8 mouse cellular contexts compared by ENCODE assay signal in the genomic region with DNA sequence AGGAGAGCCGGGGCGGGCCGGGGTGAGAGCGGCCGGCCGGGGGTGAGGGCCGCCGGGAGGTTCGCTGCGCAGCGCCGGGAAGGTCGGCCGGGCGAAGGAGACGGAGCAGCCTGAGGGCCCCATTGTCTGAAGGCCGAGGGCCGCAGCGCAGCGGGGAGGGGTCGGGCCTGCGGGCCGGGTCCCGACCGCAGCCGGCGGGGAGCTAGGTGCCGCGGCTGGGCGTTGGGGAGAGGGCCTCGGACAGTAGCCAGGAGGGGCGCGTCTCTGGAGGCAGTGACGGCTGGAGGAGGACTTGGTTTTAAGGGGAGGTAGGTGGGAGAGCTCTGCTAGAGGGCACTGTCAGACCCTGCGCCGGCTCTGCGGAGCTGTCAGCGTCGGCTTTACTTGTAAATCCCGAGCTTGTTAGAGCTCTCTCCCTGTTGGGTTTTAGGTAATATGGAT. TPM values are rescaled to one million over a fixed set of nuclear protein-coding genes. Genes with fewer than 3 reads are reported as not detected.
DNase-seq lines count a peak whose midpoint lies in the region; ATAC-seq and TF ChIP-seq lines count a peak whose summit lies in the region.

No protein-coding gene starts in this region.

- H3K9me3 ChIP-seq in forebrain, embryonic 16.5 days (ENCODE audit: control insufficient read depth, low read length): no peaks in the 10 kb centered on the region
- no peaks in the 10 kb centered on the region for H3K9me3 ChIP-seq in midbrain, embryonic 14.5 days (ENCODE audit: control insufficient read depth, low read length)

- H3K27me3 ChIP-seq in forebrain, embryonic 16.5 days (replicated peaks; ENCODE audit: control insufficient read depth, insufficient read depth, low read length): no peaks in the 10 kb centered on the region
- no peaks in the 10 kb centered on the region for H3K27me3 ChIP-seq in midbrain, embryonic 14.5 days (ENCODE audit: control insufficient read depth, insufficient read depth, low read length)

- no peak for TF ChIP-seq POLR2A in brain, embryonic 14.5 days (IDR thresholded peaks at IDR 0.05; ENCODE audit: borderline replicate concordance, extremely low read depth, insufficient read depth, insufficient read length, poor library complexity, severe bottlenecking)

- peaks cover 33% of the 10 kb centered on the region for H3K4me1 ChIP-seq in forebrain, embryonic 16.5 days (replicated peaks; ENCODE audit: control insufficient read depth, insufficient read depth, low read length)
- H3K4me1 ChIP-seq in midbrain, embryonic 14.5 days (ENCODE audit: control insufficient read depth, insufficient read depth, low read length): peaks cover 23% of the 10 kb centered on the region

- peak overlapping the region; percentile 96 for H3K27ac ChIP-seq in forebrain, embryonic 16.5 days (ENCODE audit: low read length)
- peak overlapping the region; percentile 96 for H3K27ac ChIP-seq in midbrain, embryonic 14.5 days (replicated peaks; ENCODE audit: low read depth, low read length)

- H3K4me3 ChIP-seq in forebrain, embryonic 16.5 days (replicated peaks; ENCODE audit: low read length): peak overlapping the region; percentile 98
- H3K4me3 ChIP-seq in midbrain, embryonic 14.5 days (replicated peaks; ENCODE audit: low read depth, low read length): peak overlapping the region; percentile 99

- under 1% methylated on average over 40 of the region's 40 CpGs for WGBS in forebrain, embryonic 16.5 days
- under 1% methylated on average over 40 of the region's 40 CpGs for whole genome bisulfite sequencing in midbrain, embryonic 14.5 days

- H3K9ac ChIP-seq in forebrain, embryonic 16.5 days (replicated peaks; ENCODE audit: low read depth, low read length): peak overlapping the region; percentile 98
- peak overlapping the region; percentile 95 for H3K9ac ChIP-seq in midbrain, embryonic 14.5 days (replicated peaks; ENCODE audit: low read length)

- no peak for TF ChIP-seq CTCF in brain, embryonic 14.5 days (IDR thresholded peaks at IDR 0.05; ENCODE audit: borderline replicate concordance, extremely low read depth, insufficient read depth, insufficient read length)

- ATAC-seq in forebrain, embryonic 16.5 days: peak; percentile 12
- ATAC-seq in midbrain, embryonic 14.5 days (ENCODE audit: low FRiP score, low TSS enrichment): peak; percentile 29

- peak overlapping the region; percentile 76 for H3K4me2 ChIP-seq in forebrain, embryonic 16.5 days (ENCODE audit: low read length)
- H3K4me2 ChIP-seq in midbrain, embryonic 14.5 days (ENCODE audit: low read length): peak overlapping the region; percentile 90

- DNase-seq in ovary, postnatal 14 days (ENCODE audit: low spot score): peak; percentile 46
- no peak for DNase-seq in ovary, postnatal 36 days (ENCODE audit: low spot score)
- DNase-seq in brain, embryonic 14.5 days (ENCODE audit: low read depth): peak; percentile 80
- peak; percentile 69 for DNase-seq in induced T-regulatory cell, adult 2 months (ENCODE audit: low read depth)
- DNase-seq in liver: peak; percentile 64
- peak; percentile 70 for DNase-seq in midbrain, embryonic 14.5 days
- peak; percentile 39 to 58 for DNase-seq in thymus, postnatal 10 days (ENCODE audit: low spot score in 2 of 2)

- no peaks in the 10 kb centered on the region for H3K36me3 ChIP-seq in forebrain, embryonic 16.5 days (ENCODE audit: control insufficient read depth, insufficient read depth)
- H3K36me3 ChIP-seq in midbrain, embryonic 14.5 days (ENCODE audit: control insufficient read depth, insufficient read depth, low read length): no peaks in the 10 kb centered on the region

RNA-seq across cellular contexts. Expression of gene Rab1a, which starts 0.4 kb away (rescaled TPM):
- 214 TPM in 2 replicates for polyA plus RNA-seq in brain, embryonic 14.5 days (2012; rRNA removed)
- polyA plus RNA-seq in forebrain, embryonic 16.5 days (2015; fragmentation: Nextera tagmentation; extraction: Ambion mirVana): 315 and 341 TPM in 2 replicates
- polyA plus RNA-seq in midbrain, embryonic 14.5 days (2014; fragmentation: Nextera tagmentation; extraction: Ambion mirVana): 289 and 293 TPM in 2 replicates

RNA-seq across cellular contexts. Expression of gene Cep68, which starts 47.5 kb away (rescaled TPM):
- polyA plus RNA-seq in brain, embryonic 14.5 days (2012; rRNA removed): 26.3 and 26.5 TPM in 2 replicates
- polyA plus RNA-seq in forebrain, embryonic 16.5 days (2015; fragmentation: Nextera tagmentation; extraction: Ambion mirVana): 29.1 and 29.8 TPM in 2 replicates
- polyA plus RNA-seq in midbrain, embryonic 14.5 days (2014; fragmentation: Nextera tagmentation; extraction: Ambion mirVana): 16.9 and 29.5 TPM in 2 replicates
